Mouse (Mus musculus) right cerebral cortex, postnatal 4 days (tissue): ENCODE measurements around the gene Gm5346.
"Not testable (repeated sequence)": the region's sequence is repeated elsewhere in the genome, so short reads cannot be mapped to it uniquely, and the experiment has no call there.

Experiments
- DNase-seq: peaks from one replicate; pipeline ENCODE4 v3.0.0-alpha.2; 2022

Gene Gm5346

DNA sequence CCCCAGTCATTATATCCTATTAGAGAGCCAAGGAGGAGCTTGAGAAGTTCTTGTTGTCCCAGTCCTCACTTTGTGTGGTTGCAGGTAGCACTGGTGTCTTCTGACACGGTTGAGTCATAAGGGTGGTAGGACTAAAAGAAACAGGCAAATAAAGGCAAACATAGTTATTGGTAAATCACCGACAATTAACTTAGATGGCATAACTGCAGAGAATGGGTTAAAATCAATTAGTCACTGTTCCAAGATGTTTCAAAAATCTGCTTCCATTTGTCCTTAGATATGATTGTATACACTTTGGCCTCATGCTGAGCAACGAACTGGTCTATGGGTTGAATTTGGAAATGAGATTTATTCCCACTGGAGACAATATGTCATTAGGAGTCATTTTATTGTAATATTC lies at the start of gene Gm5346:
TSS of gene Gm5346 (minus strand) at position 101 of the 400 bp plus-strand sequence.
- DNase-seq, result no peak

DNA sequence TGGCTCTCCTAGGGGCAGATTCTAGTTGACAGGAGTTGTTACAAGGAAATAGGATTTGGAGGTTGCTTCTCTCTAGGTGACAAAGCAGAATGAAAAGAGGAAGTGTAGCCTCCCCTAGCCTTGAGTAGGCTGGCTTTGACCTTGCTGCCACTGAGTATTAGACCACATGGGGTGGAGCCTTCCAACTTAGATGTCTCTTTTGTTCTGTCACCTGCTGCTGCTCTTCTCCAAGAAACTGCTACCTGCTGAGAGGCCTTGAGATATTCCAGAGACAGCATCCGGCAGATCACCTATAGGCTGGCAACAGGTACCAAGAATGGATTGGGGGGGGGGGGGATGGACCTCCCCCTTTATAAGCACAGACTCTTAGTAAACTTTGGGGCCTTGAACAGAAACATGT lies 11.0 kb downstream of the Gm5346 start:
- no peak for DNase-seq

DNA sequence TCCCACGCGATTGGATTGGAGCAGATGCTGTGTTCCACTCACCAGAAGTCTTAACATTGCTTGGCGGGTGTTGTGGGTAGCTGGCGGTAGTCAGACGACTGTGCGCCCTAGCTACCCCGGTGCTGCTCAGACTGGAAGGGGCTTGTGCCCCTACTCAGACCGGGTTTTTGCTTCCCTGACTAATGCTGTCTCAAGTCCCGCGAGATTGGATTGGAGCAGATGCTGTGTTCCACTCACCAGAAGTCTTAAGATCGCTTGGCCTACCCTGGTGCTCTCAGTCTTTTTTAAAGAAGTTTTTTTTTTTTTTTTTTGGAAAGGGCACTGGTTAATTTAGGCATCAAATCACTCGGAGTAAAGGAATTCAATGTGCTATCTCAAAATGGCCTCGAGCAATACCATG lies 23.4 kb downstream of the Gm5346 start:
- DNase-seq, result not testable (repeated sequence)

DNA sequence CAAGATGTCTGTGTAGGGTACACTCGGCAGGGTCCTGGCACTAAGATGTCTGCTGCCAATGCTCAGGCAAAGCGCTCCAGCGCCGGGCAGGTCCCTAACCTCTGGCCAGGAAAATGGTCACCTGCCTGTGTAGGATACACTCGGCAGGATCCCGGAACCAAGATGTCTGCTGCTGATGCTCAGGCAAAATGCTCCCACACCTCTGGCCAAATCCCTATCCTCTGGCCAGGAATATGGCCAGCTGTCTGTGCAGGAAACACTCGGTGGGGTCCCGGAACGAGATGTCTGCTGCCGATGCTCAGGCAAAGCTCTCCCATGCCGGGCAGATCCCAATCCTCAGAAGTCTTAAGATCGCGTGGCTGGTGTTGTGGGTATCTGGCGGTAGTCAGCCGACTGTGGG lies 23.9 kb downstream of the Gm5346 start:
- DNase-seq, result not testable (repeated sequence)

DNA sequence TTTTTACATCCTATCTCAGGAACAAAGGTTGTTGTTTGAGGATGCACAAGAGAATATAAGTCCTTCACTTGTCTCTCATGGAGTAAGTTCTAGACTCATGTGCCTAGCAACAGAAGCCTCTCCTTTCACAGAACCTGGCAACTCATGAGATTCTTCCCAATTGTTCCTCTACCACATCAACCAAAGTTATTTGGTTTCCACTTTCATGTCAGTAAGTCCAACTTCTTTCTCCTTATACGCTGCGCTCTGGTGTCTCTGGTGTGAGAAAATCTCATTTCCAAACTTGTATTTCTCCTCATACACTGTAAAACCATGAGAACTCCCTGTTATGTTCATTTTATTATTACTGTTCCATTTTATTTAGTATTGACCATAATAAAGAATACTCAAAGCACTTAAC lies 50.5 kb downstream of the Gm5346 start, which contains the start of gene Adam26a:
TSS of gene Adam26a (minus strand) at position 101 of the 400 bp plus-strand sequence.
- not testable (repeated sequence) for DNase-seq
